Mouse (Mus musculus): ENCODE measurements around the gene Trim17. TPM values are rescaled to one million over a fixed set of nuclear protein-coding genes. Genes with fewer than 3 reads are reported as not detected.
A peak's percentile ranks its signal among the peaks of the same experiment; 100 is the strongest.

Gene Trim17
- polyA plus RNA-seq, 1 experiment from 2014 or later = 0.51 TPM

GRCm38 (mm10) chr11:58959186-58959825 lies 4.8 kb downstream of the Trim17 start:
- no peak for ATAC-seq (ENCODE audit: low read depth)
- peak overlapping the region; percentile 50 for H3K4me3 ChIP-seq (ENCODE audit: low read depth, low read length)
- no peak for DNase-seq (ENCODE audit: low spot score)
- H3K27ac ChIP-seq (replicated peaks; ENCODE audit: low read depth, low read length) = peak overlapping the region; percentile 25; the same call in 1 of the 2 replicates
- H3K9ac ChIP-seq (ENCODE audit: low read depth, low read length) = peak overlapping the region; percentile 56
- peaks cover 25% of the 10 kb centered on the region for H3K4me1 ChIP-seq (ENCODE audit: control insufficient read depth, insufficient read depth, low read length)
- H3K36me3 ChIP-seq (ENCODE audit: control insufficient read depth, insufficient read depth, low read length) = 0 out of 2 replicates have a peak, but pooled peaks cover 11% of the 10 kb centered on the region
- WGBS = 30% methylated on average over 15 of the region's 15 CpGs
- H3K9me3 ChIP-seq (ENCODE audit: control insufficient read depth, low read length) = peaks cover 5% of the 10 kb centered on the region; the same call in 1 of the 2 replicates
- peak overlapping the region; percentile 93 for H3K4me2 ChIP-seq (ENCODE audit: low read depth, low read length)
- peaks cover 13% of the 10 kb centered on the region; the same call in 1 of the 2 replicates for H3K27me3 ChIP-seq (replicated peaks; ENCODE audit: control insufficient read depth, insufficient read depth, low read length)

GRCm38 (mm10) chr11:58959921-58960465 lies 5.5 kb downstream of the Trim17 start:
- H3K27me3 ChIP-seq (replicated peaks; ENCODE audit: control insufficient read depth, insufficient read depth, low read length) = peaks cover 13% of the 10 kb centered on the region; the same call in 1 of the 2 replicates
- peaks cover 5% of the 10 kb centered on the region; the same call in 1 of the 2 replicates for H3K9me3 ChIP-seq (ENCODE audit: control insufficient read depth, low read length)
- peak overlapping the region; percentile 50 for H3K4me3 ChIP-seq (ENCODE audit: low read depth, low read length)
- H3K36me3 ChIP-seq (ENCODE audit: control insufficient read depth, insufficient read depth, low read length) = 0 out of 2 replicates have a peak, but pooled peaks cover 11% of the 10 kb centered on the region
- ATAC-seq (ENCODE audit: low read depth) (peak; percentile 82), DNase-seq (ENCODE audit: low spot score) (peak; percentile 91)
- H3K4me2 ChIP-seq (ENCODE audit: low read depth, low read length) = peak overlapping the region; percentile 93
- H3K27ac ChIP-seq (replicated peaks; ENCODE audit: low read depth, low read length) = peak overlapping the region; percentile 25; the same call in 1 of the 2 replicates
- H3K9ac ChIP-seq (ENCODE audit: low read depth, low read length) = peak overlapping the region; percentile 56
- peaks cover 25% of the 10 kb centered on the region for H3K4me1 ChIP-seq (ENCODE audit: control insufficient read depth, insufficient read depth, low read length)
- 5% methylated on average over 39 of the region's 40 CpGs for WGBS

GRCm38 (mm10) chr11:58961364-58962177 lies 7.1 kb downstream of the Trim17 start:
- Histone ChIP-seq H3K9me3 (ENCODE audit: control insufficient read depth, low read length) (peaks cover 5% of the 10 kb centered on the region; the same call in 1 of the 2 replicates), H3K4me3 (ENCODE audit: low read depth, low read length) (no peak overlapping the region), H3K9ac (ENCODE audit: low read depth, low read length) (no peak overlapping the region), H3K4me1 (ENCODE audit: control insufficient read depth, insufficient read depth, low read length) (peaks cover 20% of the 10 kb centered on the region), H3K27me3 (replicated peaks; ENCODE audit: control insufficient read depth, insufficient read depth, low read length) (peaks cover 13% of the 10 kb centered on the region; the same call in 1 of the 2 replicates), H3K36me3 (ENCODE audit: control insufficient read depth, insufficient read depth, low read length) (0 out of 2 replicates have a peak, but pooled peaks cover 11% of the 10 kb centered on the region), H3K27ac (replicated peaks; ENCODE audit: low read depth, low read length) (no peak overlapping the region), H3K4me2 (ENCODE audit: low read depth, low read length) (no peak overlapping the region)
- ATAC-seq (ENCODE audit: low read depth) (no peak), DNase-seq (ENCODE audit: low spot score) (no peak)
- 61% methylated on average over 44 of the region's 50 CpGs for WGBS

GRCm38 (mm10) chr11:58963543-58963942 lies 9.1 kb downstream of the Trim17 start:
- Histone ChIP-seq H3K4me3 (ENCODE audit: low read depth, low read length) (no peak overlapping the region), H3K27ac (replicated peaks; ENCODE audit: low read depth, low read length) (no peak overlapping the region), H3K36me3 (ENCODE audit: control insufficient read depth, insufficient read depth, low read length) (0 out of 2 replicates have a peak, but pooled peaks cover 8% of the 10 kb centered on the region), H3K9me3 (ENCODE audit: control insufficient read depth, low read length) (peaks cover 5% of the 10 kb centered on the region; the same call in 1 of the 2 replicates), H3K27me3 (replicated peaks; ENCODE audit: control insufficient read depth, insufficient read depth, low read length) (peaks cover 13% of the 10 kb centered on the region; the same call in 1 of the 2 replicates), H3K9ac (ENCODE audit: low read depth, low read length) (no peak overlapping the region), H3K4me2 (ENCODE audit: low read depth, low read length) (no peak overlapping the region), H3K4me1 (ENCODE audit: control insufficient read depth, insufficient read depth, low read length) (peaks cover 6% of the 10 kb centered on the region; the same call in 1 of the 2 replicates)
- DNase-seq (ENCODE audit: low spot score) (no peak), ATAC-seq (ENCODE audit: low read depth) (no peak)
- 38% methylated on average over 17 of the region's 17 CpGs for WGBS

- 0 out of 2 replicates have a peak, but pooled peaks cover 10% of the 10 kb centered on the region for H3K36me3 ChIP-seq (ENCODE audit: control insufficient read depth, insufficient read depth, low read length)
- H3K4me2 ChIP-seq (ENCODE audit: low read depth, low read length) = no peak overlapping the region
- peaks cover 13% of the 10 kb centered on the region; the same call in 1 of the 2 replicates for H3K27me3 ChIP-seq (replicated peaks; ENCODE audit: control insufficient read depth, insufficient read depth, low read length)
- ATAC-seq (ENCODE audit: low read depth) (no peak), DNase-seq (ENCODE audit: low spot score) (no peak)
- no peak overlapping the region for H3K27ac ChIP-seq (replicated peaks; ENCODE audit: low read depth, low read length)
- H3K4me1 ChIP-seq (ENCODE audit: control insufficient read depth, insufficient read depth, low read length) = peaks cover 3% of the 10 kb centered on the region; the same call in 1 of the 2 replicates
- 85% methylated on average over 7 of the region's 7 CpGs for WGBS
- H3K4me3 ChIP-seq (ENCODE audit: low read depth, low read length) = no peak overlapping the region
- H3K9me3 ChIP-seq (ENCODE audit: control insufficient read depth, low read length) = peaks cover 5% of the 10 kb centered on the region; the same call in 1 of the 2 replicates
- H3K9ac ChIP-seq (ENCODE audit: low read depth, low read length) = no peak overlapping the region
Measured at GRCm38 (mm10) chr11:58964216-58964615, 9.7 kb downstream of the Trim17 start.

GRCm38 (mm10) chr11:58965001-58965760 lies 10.7 kb downstream of the Trim17 start:
- WGBS = 41% methylated on average over 11 of the region's 12 CpGs
- Histone ChIP-seq H3K27me3 (replicated peaks; ENCODE audit: control insufficient read depth, insufficient read depth, low read length) (peaks cover 13% of the 10 kb centered on the region; the same call in 1 of the 2 replicates), H3K27ac (replicated peaks; ENCODE audit: low read depth, low read length) (no peak overlapping the region), H3K4me3 (ENCODE audit: low read depth, low read length) (no peak overlapping the region), H3K9ac (ENCODE audit: low read depth, low read length) (no peak overlapping the region), H3K9me3 (ENCODE audit: control insufficient read depth, low read length) (peaks cover 5% of the 10 kb centered on the region; the same call in 1 of the 2 replicates), H3K4me1 (ENCODE audit: control insufficient read depth, insufficient read depth, low read length) (no peaks in the 10 kb centered on the region), H3K4me2 (ENCODE audit: low read depth, low read length) (no peak overlapping the region), H3K36me3 (ENCODE audit: control insufficient read depth, insufficient read depth, low read length) (peaks cover 11% of the 10 kb centered on the region; the same call in 1 of the 2 replicates)
- DNase-seq (ENCODE audit: low spot score) (no peak), ATAC-seq (ENCODE audit: low read depth) (peak; percentile 21; the same call in 1 of the 2 replicates)

GRCm38 (mm10) chr11:58967346-58967745 lies 12.9 kb downstream of the Trim17 start:
- Histone ChIP-seq H3K27ac (replicated peaks; ENCODE audit: low read depth, low read length) (no peak overlapping the region), H3K4me3 (ENCODE audit: low read depth, low read length) (no peak overlapping the region), H3K36me3 (ENCODE audit: control insufficient read depth, insufficient read depth, low read length) (peaks cover 26% of the 10 kb centered on the region; the same call in 1 of the 2 replicates), H3K9me3 (ENCODE audit: control insufficient read depth, low read length) (no peaks in the 10 kb centered on the region), H3K4me1 (ENCODE audit: control insufficient read depth, insufficient read depth, low read length) (no peaks in the 10 kb centered on the region), H3K27me3 (replicated peaks; ENCODE audit: control insufficient read depth, insufficient read depth, low read length) (0 out of 2 replicates have a peak, but pooled peaks cover under 1% of the 10 kb centered on the region), H3K9ac (ENCODE audit: low read depth, low read length) (no peak overlapping the region), H3K4me2 (ENCODE audit: low read depth, low read length) (no peak overlapping the region)
- DNase-seq (ENCODE audit: low spot score) (no peak), ATAC-seq (ENCODE audit: low read depth) (no peak)
- 95% methylated on average over 1 of the region's 1 CpGs for WGBS
